Mouse (Mus musculus): ENCODE measurements at regions not wholly inside any gene's neighbourhood (a gene's known extent, or its start where the extent isn't known, plus 50 kb on each side); places are given as distances from the start of the nearest gene placed in this dataset.
A peak's percentile ranks its signal among the peaks of the same experiment; 100 is the strongest.
"Not testable (repeated sequence)": the region's sequence is repeated elsewhere in the genome, so short reads cannot be mapped to it uniquely, and the experiment has no call there.

DNA sequence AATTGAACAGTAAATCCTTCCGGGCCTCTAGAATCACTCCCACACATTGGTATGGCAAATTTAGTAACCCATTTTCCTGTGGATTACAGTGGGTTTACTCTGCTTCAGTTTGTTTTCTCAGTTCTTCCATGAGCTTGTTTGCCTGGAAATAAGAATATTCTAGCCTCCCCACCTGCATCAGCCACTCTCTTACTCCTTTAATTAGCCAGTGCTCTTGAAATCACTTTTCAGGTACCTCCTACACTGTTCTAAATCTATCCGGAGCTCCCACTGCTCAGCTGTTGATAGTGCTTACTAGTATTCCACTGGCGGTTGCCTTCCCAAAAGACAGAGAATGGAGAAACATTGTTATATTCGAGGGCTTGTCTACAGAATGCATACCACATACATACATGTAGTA is 167.1 kb downstream of the Htr7 start:
- DNase-seq (ENCODE audit: low read depth): no peak

DNA sequence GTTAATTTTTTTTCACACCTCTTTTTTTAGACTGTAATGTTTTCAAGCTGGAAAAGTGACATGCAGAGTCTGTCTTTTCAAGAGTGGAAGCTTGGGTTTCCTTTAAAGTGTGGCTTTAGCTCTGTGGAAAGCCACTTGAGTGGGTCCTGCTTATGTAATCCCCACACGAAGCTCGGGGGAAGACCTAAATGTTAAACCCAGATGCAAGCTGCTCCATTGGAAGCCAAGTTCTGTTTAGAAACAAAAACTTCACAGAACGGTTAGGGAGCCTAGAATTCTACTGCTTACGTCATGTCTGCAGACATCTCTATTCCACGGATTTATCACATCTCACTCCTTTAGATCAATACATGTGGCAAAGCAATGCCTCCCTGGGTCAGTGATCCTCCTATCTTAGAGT is 171.0 kb downstream of the Htr7 start:
- no peak for DNase-seq (ENCODE audit: low read depth)

DNA sequence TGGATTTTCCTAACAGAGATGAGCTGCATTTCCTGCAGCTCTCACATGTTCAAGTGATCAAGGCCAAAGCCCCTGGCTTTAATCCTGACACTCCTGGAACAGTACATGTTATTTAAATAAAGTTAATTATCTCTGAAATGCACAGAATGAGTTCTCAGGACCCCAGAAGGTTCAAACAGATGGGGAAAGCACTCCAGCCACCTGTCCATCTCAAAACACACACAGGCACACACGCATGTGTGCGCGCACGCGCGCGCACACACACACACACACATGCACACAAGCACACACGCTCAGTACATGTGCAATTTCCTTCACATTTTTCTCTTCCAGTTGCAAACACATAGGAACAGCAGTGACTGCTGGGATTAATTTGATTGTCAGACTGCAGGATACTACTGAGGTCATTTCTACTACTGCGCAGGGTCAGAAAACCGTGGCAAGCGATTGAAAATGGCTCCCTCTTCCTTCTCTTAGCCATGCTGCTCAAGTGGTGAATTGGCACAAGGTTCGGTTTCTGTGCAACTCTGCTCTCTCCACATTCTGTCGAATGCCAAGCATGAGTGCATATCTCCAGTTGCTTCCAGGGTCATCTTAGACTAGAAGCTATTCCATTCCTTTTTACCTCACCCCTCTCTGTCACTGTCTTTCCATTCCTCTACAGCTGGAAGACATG is 175.4 kb downstream of the Htr7 start:
- no peak for DNase-seq (ENCODE audit: low read depth)

DNA sequence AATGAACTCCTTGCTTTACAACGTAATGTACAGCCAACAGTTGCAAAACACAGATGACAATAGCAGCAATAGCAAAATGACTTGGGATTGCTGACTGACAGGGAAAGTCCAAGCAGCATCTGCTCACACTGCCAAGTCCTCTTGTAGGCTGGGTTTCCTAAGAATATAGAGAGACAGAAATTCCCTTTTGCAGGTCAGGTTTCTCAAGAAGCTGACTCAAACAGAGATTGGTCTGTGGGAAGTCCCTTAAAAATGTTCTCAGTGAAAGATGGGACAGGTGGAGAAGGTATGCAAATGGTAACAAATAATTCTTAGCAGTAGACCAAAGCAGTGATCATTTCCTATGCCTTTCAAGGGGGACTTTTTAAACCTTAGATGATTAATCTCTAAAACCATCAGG is 181.8 kb downstream of the Htr7 start:
- DNase-seq (ENCODE audit: low read depth): no peak

DNA sequence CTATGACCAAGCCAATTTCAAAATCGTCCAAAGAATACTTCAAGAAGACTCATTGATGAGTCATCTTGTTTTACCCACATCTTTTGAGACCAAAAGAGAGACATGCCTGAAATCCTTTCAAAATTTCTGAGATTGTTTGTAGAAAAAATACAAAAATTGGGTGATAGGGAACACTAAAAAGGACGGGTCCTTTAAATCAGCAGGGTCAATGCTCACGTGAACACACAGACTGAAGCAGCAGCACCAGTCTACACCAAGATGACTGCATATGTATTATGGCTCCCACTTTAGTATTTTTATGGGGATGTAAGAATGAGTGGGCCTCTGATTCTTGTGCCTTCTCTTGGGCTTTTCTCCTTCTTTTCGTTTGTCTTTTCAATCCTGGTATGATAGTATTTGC is 186.6 kb downstream of the Htr7 start:
- DNase-seq (ENCODE audit: low read depth): no peak

DNA sequence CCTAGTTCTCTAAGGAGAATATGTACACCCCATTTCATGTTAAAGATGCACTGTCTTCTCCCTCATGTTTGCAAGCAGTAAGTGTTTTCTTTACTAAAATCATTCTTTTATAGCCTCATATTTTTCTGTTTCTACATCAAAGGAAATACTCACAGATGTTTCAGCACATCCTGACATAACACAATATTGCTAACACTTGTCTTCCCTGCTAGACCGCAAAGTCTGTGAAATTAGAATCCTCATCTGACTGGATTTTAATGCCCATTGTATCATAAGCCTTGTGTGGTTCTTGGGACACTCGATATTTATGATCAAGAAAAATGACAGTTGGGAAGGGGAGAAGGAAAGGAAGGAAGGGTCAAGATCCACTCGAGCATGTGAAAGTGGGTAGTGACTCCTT is 188.8 kb downstream of the Htr7 start:
- no peak for DNase-seq (ENCODE audit: low read depth)

DNA sequence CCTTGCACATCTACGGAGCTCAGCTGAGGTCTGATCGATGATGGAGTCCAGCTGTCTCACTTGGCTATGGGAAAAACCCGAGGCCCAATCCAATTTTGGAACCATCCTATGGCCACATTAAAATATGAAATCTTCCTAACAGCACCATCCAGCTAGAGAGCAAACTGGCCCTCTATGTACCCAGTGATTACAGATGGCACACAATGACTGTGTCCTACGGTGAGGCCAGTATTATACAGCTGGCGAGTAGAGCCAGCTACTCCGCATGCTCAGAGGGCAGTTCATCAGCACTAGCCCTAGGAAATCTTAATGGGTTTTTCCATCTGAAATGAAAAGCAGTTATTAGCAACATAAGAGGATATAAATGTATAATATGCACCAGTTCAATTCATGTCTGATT is 194.3 kb downstream of the Htr7 start:
- DNase-seq (ENCODE audit: low read depth): no peak

DNA sequence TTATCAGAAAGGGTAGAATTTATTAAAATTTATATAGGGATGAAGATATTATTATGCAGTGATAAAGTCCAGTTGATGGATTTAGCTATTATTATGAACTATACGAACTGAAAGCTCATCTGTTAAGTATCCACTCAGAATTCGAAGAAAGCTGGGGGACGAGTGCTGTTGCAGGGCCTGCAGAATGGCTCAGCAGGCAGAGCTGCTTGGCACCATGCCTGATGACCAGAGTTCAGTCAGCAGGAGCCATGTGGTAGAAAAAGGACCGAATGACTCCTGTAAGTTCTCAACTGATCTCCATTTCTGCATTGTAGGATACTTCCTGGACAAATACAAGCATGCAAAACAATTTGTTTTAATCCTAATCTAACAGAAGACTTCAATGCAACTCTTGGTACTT is 195.9 kb downstream of the Htr7 start:
- DNase-seq (ENCODE audit: low read depth): no peak

DNA sequence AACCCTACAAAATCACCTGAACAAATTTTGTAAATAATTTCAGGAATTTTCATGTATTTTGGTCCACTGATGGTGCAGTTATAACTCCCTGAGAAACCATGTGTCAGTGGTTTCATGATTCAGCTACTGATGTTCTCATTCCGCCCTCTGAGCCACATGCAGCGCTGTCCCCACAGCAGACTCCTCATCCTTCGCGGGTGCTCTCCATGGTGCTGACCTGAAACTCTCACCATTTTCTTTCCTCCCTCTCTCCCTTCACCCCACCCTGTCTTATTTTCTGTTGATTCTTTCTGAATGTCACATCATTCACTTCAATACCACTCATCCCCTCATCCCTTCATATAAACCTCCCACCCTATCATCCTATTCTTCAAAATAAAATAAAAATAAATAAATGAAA is 224.3 kb downstream of the Htr7 start:
- DNase-seq (ENCODE audit: low read depth): peak; percentile 7

DNA sequence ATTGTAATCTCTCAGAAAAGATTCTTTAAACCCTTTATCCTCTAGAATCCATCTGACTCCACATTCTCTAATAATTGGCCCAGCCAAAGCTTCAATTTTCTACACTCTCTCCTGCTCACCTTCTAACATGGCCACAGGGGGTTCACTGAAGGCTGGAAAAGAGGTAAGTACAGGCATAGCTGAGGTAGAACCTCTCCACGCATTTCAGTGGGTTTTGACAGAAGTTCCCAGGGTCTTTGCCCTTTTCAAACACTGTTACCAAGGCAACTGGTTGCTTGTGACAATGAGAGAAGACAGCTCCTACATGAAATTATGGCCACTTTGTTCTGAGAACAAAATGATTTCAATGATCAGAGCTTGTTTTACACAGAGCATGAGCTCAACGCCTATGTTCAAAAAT is 231.2 kb downstream of the Htr7 start:
- no peak for DNase-seq (ENCODE audit: low read depth)

DNA sequence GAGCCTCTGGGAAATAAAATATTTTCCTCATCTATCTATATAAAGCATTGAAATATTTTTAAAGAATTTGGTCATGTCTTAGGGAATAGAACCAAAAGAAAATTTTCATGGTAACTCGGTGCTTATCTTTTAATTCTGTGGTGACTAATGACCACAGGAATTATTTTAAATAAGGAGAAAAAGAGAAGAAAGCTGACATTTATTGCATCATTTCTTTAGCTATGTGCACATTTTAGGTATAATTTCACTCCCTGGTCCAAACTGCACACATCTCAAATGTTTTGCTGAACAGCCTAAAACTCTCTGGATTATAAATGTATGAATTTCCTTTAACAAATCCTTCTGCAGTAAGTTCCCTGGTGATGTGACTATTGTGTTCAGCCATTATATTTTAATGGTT is 237.7 kb downstream of the Htr7 start:
- DNase-seq (ENCODE audit: low read depth): no peak

DNA sequence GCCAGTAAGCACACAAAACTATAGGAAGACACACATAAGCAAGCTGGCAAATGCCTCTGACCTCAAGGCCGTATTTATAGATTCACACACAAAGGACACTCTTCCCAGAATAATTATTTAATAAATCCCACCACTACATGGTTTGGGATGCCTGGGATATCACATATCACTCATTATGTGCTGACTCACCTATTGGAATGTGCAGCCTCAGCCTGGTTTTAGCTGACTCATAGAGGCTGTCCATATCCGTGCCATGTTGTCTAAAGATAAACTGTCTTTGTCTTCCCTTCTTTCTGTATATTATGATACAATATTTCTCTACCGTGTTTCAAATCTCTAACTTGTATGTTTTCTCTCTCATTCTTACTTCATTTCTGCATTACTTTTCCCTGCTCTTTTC is 262.6 kb downstream of the Htr7 start:
- no peak for DNase-seq (ENCODE audit: low read depth)

DNA sequence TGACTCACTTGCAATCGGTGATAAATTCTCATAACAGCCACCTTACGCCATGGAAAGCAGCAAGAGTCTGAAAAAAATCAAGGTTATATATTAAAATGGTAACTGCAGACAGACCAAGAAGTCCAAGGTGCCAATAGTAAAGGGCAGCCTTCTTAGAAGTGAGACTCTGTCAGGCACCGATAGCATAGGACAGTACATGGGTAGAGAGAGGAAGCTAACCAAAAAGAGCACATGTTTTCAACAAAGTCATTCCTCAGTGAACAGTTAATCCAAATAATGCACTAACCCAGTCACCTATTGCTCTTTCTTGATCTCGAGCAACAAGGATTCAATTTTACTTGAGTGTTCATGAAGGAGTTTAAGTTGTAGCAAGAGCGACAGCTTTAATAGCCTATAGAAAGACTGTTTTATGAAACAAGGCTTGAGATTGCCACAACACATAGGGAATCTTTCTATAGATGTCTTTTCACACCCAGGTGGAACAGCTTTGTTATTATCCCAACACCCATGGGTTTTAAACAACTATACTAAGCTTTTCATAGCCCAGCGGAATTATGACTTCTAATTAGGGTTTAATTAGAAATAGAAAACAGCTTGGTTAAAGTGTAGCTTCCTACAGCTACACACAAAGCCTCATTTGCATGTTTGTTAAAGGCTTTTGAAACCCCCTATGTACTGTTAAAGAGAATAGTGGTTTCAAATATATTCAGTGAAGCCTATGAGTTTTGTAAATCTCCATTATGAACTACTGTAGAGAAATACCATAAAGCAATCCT is 269.9 kb downstream of the Htr7 start:
- DNase-seq (ENCODE audit: low read depth): no peak

DNA sequence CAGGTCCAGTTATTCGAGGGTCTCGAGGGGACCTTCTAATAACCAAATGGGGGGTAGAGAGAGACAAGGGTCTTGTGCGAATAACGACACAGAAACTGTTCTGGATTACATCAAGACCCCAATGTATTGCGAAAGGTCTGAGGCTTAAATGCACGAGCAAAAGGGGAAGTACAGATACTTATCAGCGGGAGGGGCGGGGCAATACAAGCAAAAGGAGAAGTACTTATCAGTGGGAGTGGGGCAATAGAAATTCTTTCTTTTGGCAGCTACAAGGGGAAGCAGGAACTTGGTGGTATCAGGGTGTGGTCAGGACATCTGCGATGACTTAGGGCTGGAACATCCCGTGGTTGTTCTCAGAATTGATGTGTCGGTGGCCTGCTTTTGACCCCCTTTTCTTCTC is 295.6 kb downstream of the Htr7 start:
- DNase-seq (ENCODE audit: low read depth): not testable (repeated sequence)

DNA sequence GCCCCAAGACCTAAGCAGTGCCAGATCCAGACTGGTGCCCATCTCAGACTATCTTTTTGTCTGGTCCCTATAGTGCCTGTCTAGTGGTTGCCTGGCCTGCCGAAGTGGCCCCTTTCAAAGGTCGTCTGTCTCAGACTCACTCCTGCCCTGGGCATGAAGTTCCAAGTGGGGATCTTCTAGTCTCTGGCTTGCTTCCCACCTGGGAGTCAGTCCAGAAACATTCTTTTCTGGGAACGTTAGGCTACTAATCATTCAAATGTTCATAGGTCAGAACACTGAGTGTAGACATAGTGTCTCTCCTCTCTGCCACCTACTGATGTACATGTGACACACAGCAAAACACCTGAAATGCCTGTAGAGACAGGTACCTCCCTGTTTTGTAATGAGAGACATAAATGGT is 297.6 kb downstream of the Htr7 start:
- no peak for DNase-seq (ENCODE audit: low read depth)

DNA sequence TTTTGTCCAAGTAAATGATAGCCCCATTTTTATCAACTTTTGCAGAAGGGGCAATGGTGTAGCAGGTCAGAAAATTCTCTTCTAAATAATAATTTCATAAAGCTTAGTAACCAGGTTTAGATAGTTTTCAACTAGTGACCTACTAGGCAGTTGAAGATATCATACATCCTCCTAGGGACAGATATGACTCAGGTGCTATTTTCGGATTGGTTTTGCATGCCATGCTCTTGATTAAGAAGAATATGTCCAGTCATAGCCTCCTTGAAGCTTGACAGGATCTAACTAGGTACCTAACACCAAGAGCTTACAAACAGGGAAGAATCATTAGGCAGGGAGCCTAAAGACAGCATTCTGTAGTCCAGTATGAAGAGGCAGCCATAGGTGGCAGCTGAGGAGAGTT is 301.8 kb downstream of the Htr7 start:
- DNase-seq (ENCODE audit: low read depth): no peak

DNA sequence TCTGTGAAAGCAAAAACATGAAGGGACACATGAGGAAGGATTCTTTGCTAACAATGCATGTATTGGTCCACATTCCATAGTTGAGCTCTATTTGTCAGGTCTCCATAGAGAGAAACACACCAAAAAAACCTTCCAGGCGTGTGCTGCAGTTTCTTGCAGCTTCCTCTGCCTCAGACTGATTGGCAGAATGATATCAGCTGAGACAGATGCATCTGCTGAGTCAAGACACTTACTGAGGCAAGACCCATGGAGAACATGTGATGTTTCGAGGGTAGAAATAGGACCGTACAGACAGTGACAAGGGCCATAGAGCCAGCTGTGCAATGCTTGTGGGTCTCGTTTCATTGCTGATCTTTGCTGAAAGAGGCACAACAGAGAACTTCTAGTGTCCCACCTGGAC is 321.6 kb downstream of the Htr7 start:
- no peak for DNase-seq (ENCODE audit: low read depth)

DNA sequence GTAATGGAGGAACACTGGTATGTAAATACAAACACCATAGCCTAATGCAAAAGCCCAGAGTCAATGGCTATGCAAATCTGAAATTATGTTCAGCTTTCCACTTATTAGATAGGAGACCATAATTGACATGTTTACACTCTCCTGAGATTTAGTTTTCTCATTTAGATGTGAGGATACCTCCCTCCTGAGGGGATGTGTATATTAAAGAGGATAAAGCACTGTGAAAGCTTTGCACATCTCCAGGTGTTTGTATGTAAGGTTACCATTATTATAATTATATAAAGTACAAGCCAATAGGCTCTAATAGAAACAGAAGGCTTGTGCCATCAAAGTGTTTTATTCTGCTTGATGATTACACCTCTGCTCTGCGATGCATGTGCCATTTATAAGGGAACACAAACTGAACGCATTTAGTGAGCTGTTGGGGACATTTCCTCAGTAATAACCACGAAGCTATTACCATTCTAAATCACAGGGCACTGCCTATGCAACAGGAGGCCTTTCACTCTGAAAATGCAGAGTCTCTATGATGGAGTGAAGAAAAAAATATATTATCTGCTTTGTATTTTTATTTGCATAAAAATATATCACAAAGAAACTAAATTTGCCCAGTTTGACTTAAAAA is 328.8 kb downstream of the Htr7 start:
- DNase-seq (ENCODE audit: low read depth): no peak
